Mouse (Mus musculus): ENCODE data around the gene Jakmip3.

DNA sequence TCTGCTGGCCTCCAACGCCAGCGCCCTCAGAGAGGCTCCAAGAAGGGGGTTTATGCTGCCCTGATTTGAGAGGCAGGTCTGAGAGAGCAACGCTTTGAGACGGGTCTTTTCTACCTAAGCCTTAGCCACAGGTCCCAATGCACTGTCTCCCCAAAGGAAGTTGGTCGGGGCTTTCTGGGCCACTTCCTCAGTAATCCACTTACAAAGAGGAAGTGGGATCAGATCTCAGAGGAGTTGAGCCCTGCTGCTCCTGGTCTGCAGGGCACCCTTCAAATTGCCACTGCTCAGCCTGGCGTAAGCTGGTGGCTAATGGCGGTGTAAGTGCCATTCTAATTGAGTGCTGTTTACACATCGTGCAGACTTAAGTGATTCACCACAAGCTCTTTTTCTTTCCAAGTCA is 191.0 kb downstream of the Jakmip3 start:
- no peak for TF ChIP-seq CTCF (IDR thresholded peaks at IDR 0.05; ENCODE audit: low read depth)
- no peak for TF ChIP-seq EP300 (optimal IDR thresholded peaks at IDR 0.05)

Measured in stomach, postnatal 0 days (tissue).